Mouse (Mus musculus) WW6 (cell line): ENCODE data around the gene Grid1.

ENCODE experiments used
- DNase-seq: peaks from one replicate; pipeline ENCODE4 v3.0.0-alpha.2; 2013; ENCODE audit warnings: low read depth, low spot score

The Grid1 gene

GRCm38 (mm10) chr14:34837145-34837544 lies 17.2 kb downstream of the Grid1 start:
- DNase-seq: no peak

GRCm38 (mm10) chr14:34838999-34839398 lies 19.1 kb downstream of the Grid1 start:
- no peak for DNase-seq

GRCm38 (mm10) chr14:34839898-34840297 lies 20.0 kb downstream of the Grid1 start:
- no peak for DNase-seq

GRCm38 (mm10) chr14:34843579-34843978 lies 23.7 kb downstream of the Grid1 start:
- DNase-seq: no peak

- no peak for DNase-seq
Observed at GRCm38 (mm10) chr14:34844166-34844565, 24.3 kb downstream of the Grid1 start.

GRCm38 (mm10) chr14:34846799-34847198 lies 26.9 kb downstream of the Grid1 start:
- DNase-seq: no peak

- no peak for DNase-seq
Observed at GRCm38 (mm10) chr14:34847625-34848024, 27.7 kb downstream of the Grid1 start.

GRCm38 (mm10) chr14:34860891-34861780 lies 41.2 kb downstream of the Grid1 start:
- no peak for DNase-seq

GRCm38 (mm10) chr14:34867266-34867665 lies 47.4 kb downstream of the Grid1 start:
- DNase-seq: no peak

- DNase-seq: no peak
Observed at GRCm38 (mm10) chr14:34868513-34869260, 48.8 kb downstream of the Grid1 start.

GRCm38 (mm10) chr14:34879996-34880395 lies 60.1 kb downstream of the Grid1 start:
- DNase-seq: no peak

GRCm38 (mm10) chr14:34880431-34881421 lies 60.8 kb downstream of the Grid1 start:
- DNase-seq: no peak

- no peak for DNase-seq
Observed at GRCm38 (mm10) chr14:34884194-34884593, 64.3 kb downstream of the Grid1 start.

GRCm38 (mm10) chr14:34884611-34885010 lies 64.7 kb downstream of the Grid1 start:
- DNase-seq: no peak

- peak; percentile 62 for DNase-seq
Observed at GRCm38 (mm10) chr14:34891769-34892532, 72.0 kb downstream of the Grid1 start.

- DNase-seq: no peak
Observed at GRCm38 (mm10) chr14:34896253-34896982, 76.5 kb downstream of the Grid1 start.

GRCm38 (mm10) chr14:34903854-34904253 lies 83.9 kb downstream of the Grid1 start:
- DNase-seq: no peak

- DNase-seq: no peak
Observed at GRCm38 (mm10) chr14:34905697-34906096, 85.8 kb downstream of the Grid1 start.

GRCm38 (mm10) chr14:34908366-34908765 lies 88.5 kb downstream of the Grid1 start:
- DNase-seq: no peak

GRCm38 (mm10) chr14:34908804-34909203 lies 88.9 kb downstream of the Grid1 start:
- DNase-seq: no peak
